Mouse (Mus musculus) WW6 (cell line): ENCODE data around the gene Tmem263.
A peak's percentile ranks its signal among the peaks of the same experiment; 100 is the strongest.

Experiments used
- DNase-seq: peaks from one replicate; pipeline ENCODE4 v3.0.0-alpha.2; 2013; ENCODE audit warnings: low read depth, low spot score

Gene Tmem263

GRCm38 (mm10) chr10:85102247-85103084 lies at the start of gene Tmem263, which contains the start of gene Fhl4:
TSS of gene Tmem263 (plus strand) at chr10:85102627.
TSS of gene Fhl4 (minus strand) at chr10:85102495.
- peak; percentile 74 for DNase-seq

GRCm38 (mm10) chr10:85054876-85055275 lies 47.6 kb upstream of the Tmem263 start:
- DNase-seq, result no peak

- peak; percentile 59 for DNase-seq
Observed at GRCm38 (mm10) chr10:85071605-85072152, 30.7 kb upstream of the Tmem263 start.

- peak; percentile 3 for DNase-seq
Observed at GRCm38 (mm10) chr10:85101841-85102240, 586 bp upstream of the Tmem263 start.

DNA sequence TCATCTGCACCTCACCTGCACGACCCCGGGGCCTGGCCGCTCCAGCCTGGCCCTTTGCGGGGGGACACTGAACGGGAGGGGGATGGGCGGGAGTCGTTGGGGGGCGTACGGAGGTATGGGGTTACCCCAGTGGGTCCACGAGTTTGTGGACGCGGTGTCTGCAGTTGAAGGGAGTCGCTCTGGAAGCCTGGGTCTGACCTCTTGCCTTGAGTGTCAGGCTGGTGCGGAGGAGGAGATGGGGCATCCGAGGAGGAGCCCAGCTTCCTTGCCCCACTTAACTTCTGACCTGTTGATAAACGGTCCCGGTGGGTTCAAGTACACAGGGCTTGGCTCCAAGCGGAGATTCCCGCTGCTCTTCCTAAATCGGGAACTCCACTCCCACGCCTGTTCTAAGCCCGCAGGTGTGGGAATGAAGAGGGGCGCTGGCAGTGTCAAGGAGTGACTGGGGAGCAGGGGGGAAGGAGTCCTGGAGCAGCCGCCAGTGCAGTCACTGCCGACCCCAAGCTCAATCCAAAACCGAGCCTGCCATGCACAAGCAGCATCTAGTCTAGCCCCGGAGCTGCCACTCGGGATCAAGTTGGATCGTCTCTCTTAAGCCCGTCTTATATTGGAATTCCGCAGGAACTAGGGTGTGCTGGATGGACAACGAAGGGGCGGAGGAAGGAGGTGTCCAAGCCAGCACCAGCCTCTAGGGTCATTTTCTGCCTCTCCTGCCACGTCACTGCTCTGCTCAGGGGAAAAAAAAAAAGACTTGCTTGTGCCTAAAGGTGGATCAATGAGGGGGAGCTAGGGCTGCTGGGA lies 858 bp downstream of the Tmem263 start:
- DNase-seq, result peak; percentile 24

DNA sequence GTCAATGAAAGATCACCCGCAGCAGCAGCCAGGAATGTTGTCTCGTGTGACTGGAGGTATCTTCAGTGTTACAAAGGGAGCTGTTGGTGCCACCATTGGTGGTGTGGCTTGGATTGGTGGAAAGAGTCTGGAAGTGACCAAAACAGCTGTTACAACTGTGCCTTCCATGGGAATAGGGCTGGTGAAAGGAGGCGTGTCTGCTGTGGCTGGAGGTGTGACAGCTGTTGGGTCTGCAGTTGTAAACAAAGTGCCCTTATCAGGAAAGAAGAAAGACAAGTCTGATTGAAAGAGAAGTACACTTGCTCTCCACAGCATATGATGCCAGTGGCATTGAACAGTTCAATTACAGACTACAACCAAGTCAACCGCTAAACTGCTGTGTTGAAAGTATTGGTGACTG lies 12.0 kb downstream of the Tmem263 start:
- DNase-seq, result no peak

- DNase-seq, result no peak
Observed at GRCm38 (mm10) chr10:85125184-85125583, 22.8 kb downstream of the Tmem263 start.

DNA sequence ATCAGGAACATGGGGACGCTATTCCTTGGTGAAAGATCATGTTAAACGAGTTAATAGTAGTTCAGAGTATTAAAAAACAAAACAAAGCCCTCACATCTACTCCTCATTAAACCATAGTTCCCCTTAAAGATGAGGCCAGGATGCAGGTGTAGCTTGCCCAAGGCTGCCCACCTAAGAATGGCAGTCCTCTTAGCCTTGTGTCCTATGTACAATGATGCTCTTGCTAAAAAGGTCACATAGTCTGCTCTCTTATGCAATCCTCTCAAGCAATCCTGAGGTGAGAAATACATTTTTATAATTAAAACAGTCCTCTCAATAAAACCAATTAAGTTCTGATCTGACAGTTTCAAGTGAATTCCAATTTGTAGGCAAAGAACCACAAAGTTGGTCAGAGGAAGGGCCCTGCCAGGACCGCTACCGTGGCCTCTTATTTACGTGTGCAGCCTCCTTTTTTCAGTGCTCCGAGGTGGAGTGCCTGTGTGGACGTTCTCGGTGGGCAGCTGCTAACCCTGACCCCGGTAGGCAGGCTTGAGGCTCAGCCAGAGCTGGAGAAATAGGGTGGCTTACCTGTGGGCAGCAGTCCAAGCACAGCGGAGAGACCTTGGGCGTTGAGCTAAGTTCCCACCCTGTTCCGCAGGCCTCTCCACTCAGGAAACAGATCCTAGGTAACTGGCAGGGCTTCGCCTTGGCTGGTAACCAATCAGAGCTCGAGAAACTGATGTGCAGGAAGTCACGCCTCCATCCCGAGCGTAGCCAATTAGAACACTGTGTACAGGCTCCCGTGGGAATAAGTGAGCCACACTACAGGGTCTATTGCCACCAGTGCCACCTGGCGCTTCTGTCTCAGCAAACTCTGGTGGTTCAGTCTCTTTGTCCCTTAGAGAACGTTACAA lies 25.2 kb downstream of the Tmem263 start, which contains the start of gene Mterf2:
Gene Mterf2, minus strand, starts transcription at position 633 of the 893 bp plus-strand sequence.
- DNase-seq, result peak; percentile 92

DNA sequence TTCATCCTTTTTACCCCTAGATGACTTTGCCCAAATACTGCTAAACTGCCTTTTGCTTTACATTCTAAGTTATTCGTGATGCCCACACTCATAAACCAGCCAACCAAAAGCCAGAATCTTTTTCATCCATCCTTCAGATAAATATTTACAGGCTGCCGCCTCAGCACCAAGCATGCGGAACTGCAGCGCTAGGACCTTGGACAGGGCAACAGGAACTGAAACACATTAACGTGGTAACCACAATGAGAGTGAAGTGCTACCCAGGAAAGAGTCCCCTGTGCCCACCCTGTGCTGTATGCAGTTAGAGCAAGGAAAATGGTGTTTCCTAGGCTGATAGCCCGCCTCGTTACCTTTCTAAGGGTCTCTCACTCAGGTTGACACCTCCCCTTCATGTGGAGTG lies 26.0 kb downstream of the Tmem263 start:
- peak; percentile 13 for DNase-seq

DNA sequence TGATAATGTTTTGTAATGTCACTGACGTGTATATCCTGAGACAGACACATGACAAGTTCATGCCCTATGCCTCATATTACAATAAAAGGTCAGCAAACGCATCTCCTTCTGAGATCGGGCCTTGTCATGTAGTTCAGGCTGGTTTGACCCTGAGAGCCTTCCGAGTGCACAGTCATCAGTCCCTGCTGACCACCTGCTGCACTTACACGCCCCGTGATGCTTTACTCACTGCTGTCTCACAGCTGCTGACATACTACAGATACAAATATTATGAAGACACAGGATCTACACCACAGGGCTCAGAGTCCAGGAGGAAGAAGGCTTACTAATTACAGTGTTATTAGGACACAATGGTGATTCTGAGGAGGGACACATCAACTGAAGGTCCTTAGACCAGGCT lies 34.1 kb downstream of the Tmem263 start:
- no peak for DNase-seq

DNA sequence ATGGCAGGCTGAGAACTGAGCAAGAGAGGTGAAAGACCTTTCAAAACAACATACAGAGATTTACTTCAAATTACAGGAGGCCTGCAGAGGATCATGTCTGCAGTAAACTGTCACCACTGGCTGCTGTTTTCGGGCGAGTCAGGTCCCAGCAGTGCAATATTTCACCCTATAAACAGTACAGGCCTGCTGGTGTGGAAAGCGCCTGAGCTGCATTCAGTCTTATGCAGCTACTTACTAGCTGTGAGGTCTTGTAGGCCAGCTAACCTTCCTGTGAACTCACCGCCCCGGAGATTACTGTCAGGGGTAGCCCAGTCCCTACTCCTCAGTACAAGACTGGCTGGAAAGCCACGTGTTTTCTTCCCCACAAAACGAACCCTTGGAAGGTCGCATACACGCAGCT lies 39.0 kb downstream of the Tmem263 start:
- no peak for DNase-seq

DNA sequence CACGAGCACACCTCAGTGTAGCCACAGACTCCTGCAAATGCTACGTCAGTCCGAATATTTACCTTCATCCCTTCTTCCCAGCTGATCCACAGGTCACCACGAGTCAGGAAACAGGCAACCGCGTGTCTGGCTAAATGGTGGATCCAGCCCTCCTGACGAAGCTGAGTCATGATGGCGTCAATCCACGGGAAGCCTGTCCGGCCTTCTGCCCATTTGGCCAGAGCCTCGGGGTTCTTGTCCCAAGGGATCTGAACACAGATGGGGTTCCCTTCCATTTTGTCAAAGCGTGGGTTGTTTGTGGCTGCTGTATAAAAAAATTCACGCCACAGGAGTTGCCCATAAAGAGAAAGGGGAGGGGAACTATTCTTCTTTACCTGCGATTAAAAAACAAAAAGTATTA lies 43.9 kb downstream of the Tmem263 start:
- DNase-seq, result no peak

DNA sequence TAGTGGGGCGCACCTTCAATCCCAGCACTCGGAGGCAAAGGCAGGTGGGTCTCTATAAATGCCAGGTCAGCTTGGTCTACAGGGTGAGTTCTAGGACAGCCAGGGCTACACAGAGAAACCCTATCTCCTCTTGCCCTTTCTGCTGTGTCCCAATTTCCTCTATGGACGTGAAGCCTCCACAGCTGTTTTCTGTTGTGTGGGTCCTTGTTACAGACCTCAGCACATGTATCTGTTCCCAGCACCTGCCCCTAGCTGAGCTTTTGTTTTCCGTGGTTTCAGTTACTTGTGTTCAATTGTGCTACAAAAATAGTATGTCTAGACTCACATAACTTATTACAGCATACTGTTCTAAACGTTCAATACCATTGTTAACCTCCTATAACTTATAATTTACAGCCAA lies 46.8 kb downstream of the Tmem263 start:
- DNase-seq, result no peak

GRCm38 (mm10) chr10:85154195-85154594 lies 51.8 kb downstream of the Tmem263 start:
- no peak for DNase-seq

GRCm38 (mm10) chr10:85157451-85157850 lies 55.0 kb downstream of the Tmem263 start:
- DNase-seq, result no peak

- no peak for DNase-seq
Observed at GRCm38 (mm10) chr10:85159989-85160619, 57.7 kb downstream of the Tmem263 start.

DNA sequence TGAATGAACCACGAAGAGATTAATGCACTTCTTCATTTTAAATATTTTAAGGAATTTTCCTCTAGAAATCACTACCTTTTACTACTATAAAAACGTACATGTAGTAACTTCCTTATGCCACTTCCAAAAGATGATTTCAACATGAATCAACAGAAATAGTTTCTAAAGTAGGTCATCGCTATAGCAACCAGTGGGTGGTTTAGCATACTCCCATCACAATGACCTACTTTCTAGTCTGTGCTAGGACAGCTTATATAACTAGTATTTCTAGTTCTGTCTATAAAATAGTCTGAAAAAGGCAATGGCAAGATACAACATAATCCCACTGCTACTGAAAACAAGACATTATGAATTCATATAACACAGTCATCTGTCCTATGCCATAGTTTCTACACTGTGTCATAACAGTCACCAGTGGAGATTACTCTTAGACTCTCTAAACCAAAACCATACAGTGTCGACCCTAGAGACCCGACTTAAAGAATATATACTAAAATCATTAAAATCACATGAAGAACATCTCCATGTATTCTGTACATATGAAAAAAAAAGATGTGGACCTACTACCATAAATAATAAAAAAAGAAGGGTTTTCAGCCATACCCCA lies 59.4 kb downstream of the Tmem263 start:
- no peak for DNase-seq

DNA sequence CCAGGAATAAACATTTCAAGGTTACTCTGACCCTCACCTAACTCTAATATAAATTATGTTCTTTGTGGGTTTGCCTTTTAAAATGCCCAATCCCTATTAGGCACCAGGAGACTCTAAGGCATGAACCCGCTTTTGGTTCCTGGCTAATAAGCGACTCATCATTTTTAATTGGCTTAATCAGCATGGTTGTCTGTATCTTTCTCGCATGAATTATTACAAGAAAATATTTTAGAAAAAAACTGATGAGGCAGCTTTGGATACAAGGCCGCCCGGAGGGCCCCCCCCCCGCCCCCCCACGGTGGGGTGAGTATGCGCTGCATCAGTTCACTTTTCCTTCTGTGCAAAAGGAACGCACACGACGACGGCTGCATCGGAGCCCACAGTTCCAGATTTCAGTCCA lies 62.4 kb downstream of the Tmem263 start:
- DNase-seq, result no peak

DNA sequence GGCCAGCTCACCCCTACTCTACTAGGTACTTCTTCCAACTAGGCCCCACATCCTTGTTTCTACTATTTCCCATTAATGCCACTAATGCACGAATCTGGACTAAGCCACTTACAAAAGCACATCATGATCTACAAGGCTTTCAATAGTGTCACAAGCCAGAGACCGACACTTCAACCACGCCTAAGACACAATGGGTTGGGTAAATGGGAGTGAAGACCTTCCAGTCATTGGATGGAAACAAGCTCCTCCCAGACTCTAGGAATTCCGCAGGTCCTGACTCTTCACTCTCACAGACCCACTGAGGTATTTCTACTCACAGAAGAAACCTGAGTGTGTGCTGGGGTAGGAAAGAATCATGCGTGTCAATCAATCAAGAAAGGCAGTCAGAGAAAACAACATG lies 62.9 kb downstream of the Tmem263 start:
- DNase-seq, result no peak
